Mouse (Mus musculus): ENCODE measurements at regions not wholly inside any gene's neighbourhood (a gene's known extent, or its start where the extent isn't known, plus 50 kb on each side); places are given as distances from the start of the nearest gene placed in this dataset.

DNA sequence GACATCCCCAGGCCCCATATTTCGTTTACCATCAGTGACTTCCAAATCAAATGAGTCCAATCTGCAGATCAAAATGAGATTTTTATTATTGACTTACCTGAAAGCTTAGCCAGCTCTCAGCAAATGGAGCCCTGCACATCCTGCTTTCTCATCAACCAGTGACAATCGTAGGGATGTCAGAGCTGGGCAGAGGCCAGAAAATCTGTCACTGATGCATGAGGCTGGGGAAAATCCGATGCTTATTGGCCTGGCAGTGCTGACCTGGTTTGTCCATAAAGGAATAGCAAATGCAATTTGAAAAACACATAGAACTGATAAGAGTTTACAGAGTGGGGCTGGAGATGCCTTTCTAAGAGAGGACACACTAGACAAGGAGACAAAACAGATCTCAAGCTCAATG is 518.1 kb upstream of the Clint1 start:
- TF ChIP-seq CTCF (IDR thresholded peaks at IDR 0.05; ENCODE audit: insufficient read depth, low read depth, low read length): no peak
- TF ChIP-seq POLR2A (IDR thresholded peaks at IDR 0.05; ENCODE audit: insufficient read depth, low read depth, low read length): no peak
